Mouse (Mus musculus) ES-Bruce4 (cell line): ENCODE results near the gene Ganab.

ENCODE experiments used
- CTCF ChIP-seq: IDR thresholded peaks from one replicate; pipeline ENCODE4 v1.8.1; 2011; ENCODE audit warnings: low read depth, low read length
- EP300 ChIP-seq: IDR thresholded peaks from 2 replicates; pipeline ENCODE4 v1.6.1; 2011; ENCODE audit warnings: low read depth, low read length; ENCODE audit not compliant: insufficient read depth
- POLR2A ChIP-seq: IDR thresholded peaks from one replicate; pipeline ENCODE4 v1.8.1; 2011; ENCODE audit warnings: low read length; ENCODE audit not compliant: insufficient read depth

DNA sequence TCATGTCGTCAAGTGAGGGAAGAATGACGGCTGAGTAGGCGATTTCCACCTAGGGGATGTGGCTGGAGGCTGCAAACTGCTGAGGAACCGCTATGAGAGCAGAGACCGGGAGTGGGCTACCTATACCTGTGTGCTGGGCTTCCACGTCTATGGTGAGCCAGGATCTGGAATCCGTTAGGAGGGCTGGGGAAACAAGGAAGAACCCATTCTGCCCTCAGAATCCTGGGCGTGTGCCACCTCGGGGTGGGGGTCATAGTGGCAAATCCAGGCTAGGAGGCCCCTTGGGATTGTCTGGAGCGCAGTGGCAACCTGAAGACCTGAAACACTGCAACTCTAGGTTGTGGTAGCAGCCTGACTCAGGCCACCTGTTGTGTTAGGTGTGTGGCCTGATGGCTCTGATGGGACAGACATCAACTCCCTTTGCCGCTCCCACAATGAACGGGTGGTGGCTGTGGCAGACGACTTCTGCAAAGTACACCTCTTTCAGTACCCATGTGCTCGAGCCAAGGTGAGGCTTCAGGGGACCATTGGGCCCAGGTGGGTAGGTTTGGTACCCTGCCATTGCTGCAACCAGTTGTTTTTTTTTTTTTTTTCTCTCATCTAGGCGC, 42.8 kb downstream of the Ganab start:
- no peak for TF ChIP-seq EP300
- no peak for TF ChIP-seq CTCF
- TF ChIP-seq POLR2A: no peak
